Mouse (Mus musculus): ENCODE data around the gene Thap11.
"Not testable (repeated sequence)": the region's sequence is repeated elsewhere in the genome, so short reads cannot be mapped to it uniquely, and the experiment has no call there.

DNA sequence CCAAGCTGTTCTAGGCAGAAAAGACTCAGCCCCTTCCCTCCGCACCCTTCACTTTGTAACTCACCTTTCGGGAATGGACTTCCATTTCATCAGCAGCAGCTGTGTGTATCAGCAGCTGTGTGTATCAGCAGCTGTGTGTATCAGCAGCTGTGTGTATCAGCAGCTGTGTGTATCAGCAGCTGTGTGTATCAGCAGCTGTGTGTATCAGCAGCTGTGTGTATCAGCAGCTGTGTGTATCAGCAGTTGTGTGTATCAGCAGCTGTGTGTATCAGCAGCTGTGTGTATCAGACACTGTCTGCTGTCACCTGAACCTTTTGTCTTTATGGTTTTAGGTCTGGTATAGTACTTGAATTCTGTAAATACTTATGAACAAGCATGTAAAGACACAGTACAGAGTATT lies 21.2 kb upstream of the Thap11 start:
- TF ChIP-seq CTCF (IDR thresholded peaks at IDR 0.05; ENCODE audit: insufficient read depth, low read length); POLR2A (IDR thresholded peaks at IDR 0.05; ENCODE audit: borderline replicate concordance, extremely low read depth, low read depth, low read length): not testable (repeated sequence)

All from lung, adult 2 months (tissue).